Mouse (Mus musculus) erythroblast, embryonic 14.5 days (primary cell): ENCODE results near the gene Sgcb.

Experiments used
- GATA1 ChIP-seq: IDR thresholded peaks from 2 replicates; pipeline ENCODE4 v1.6.1; 2012; ENCODE audit warnings: low read length, inconsistent platforms, mixed read lengths
- TAL1 ChIP-seq: IDR thresholded peaks from 3 replicates; pipeline ENCODE4 v1.6.1; 2012; ENCODE audit warnings: low read length, inconsistent platforms, mixed read lengths

GRCm38 (mm10) chr5:73627991-73628390 is 19.6 kb downstream of the Sgcb start:
- no peak for TF ChIP-seq GATA1
- TF ChIP-seq TAL1, result no peak
